Mouse (Mus musculus) heart, postnatal 25 days (tissue): ENCODE measurements around the gene Ppp2r5a. TPM values are rescaled to one million over a fixed set of nuclear protein-coding genes. Genes with fewer than 3 reads are reported as not detected.

Source experiments
- DNase-seq: peaks from one replicate; pipeline ENCODE4 v3.0.0; 2022; ENCODE audit warnings: low spot score
- intact Hi-C: fragments of 180-260 bp; cut with DNase I; formaldehyde crosslinking; loops from one replicate; pipeline ENCODE4 v1.15.1; 2025
- total RNA-seq, 2 experiments: library from RNA; stranded (reverse); gene quantifications; 2 replicates each; pipeline ENCODE4 v1.2.3; 2021

The Ppp2r5a gene
- total RNA-seq, 2 experiments from 2014 or later: 103 to 110 TPM

GRCm38 (mm10) chr1:191348592-191348991, 54.5 kb downstream of the Ppp2r5a start:
- intact Hi-C loops: no loop called here

GRCm38 (mm10) chr1:191347602-191348001, 55.5 kb downstream of the Ppp2r5a start:
- DNase-seq: no peak
- intact Hi-C loops: no loop called here

More at GRCm38 (mm10) chr1:191348592-191348991, 54.5 kb downstream of the Ppp2r5a start:
- no peak for DNase-seq

GRCm38 (mm10) chr1:191340530-191340929, 62.5 kb downstream of the Ppp2r5a start:
- DNase-seq: no peak
- intact Hi-C loops: no loop called here

- intact Hi-C loops: no loop called here
- no peak for DNase-seq
These were observed 63.2 kb downstream of the Ppp2r5a start for GRCm38 (mm10) chr1:191339876-191340275.

- intact Hi-C loops: no loop called here
- DNase-seq: no peak
These were observed 68.6 kb downstream of the Ppp2r5a start for GRCm38 (mm10) chr1:191334500-191334899.

- intact Hi-C loops: no loop called here
- no peak for DNase-seq
These were observed 72.7 kb downstream of the Ppp2r5a start for GRCm38 (mm10) chr1:191330356-191330755.

- intact Hi-C loops: loop anchor here (10.0 kb wide), 1 partner anchor 387 kb away; the partner anchor contains the start of gene Lpgat1
- DNase-seq: no peak
These were observed 75.0 kb downstream of the Ppp2r5a start for GRCm38 (mm10) chr1:191328019-191328441.

GRCm38 (mm10) chr1:191327258-191327657, 75.8 kb downstream of the Ppp2r5a start:
- DNase-seq: no peak

GRCm38 (mm10) chr1:191326233-191326882, 76.7 kb downstream of the Ppp2r5a start:
- intact Hi-C loops: loop anchor here (10.0 kb wide), 1 partner anchor 388 kb away; the partner anchor contains the start of gene Lpgat1
- DNase-seq: no peak

More at GRCm38 (mm10) chr1:191327258-191327657, 75.8 kb downstream of the Ppp2r5a start:
- intact Hi-C loops: loop anchor here (10.0 kb wide), 1 partner anchor 388 kb away; the partner anchor contains the start of gene Lpgat1

- intact Hi-C loops: loop anchor here (10.0 kb wide), 1 partner anchor 389 kb away; the partner anchor contains the start of gene Lpgat1
These were observed 77.3 kb downstream of the Ppp2r5a start, which contains the start of gene Tmem206 for GRCm38 (mm10) chr1:191325726-191326232. Tmem206 (plus strand) TSS chr1:191325912.

GRCm38 (mm10) chr1:191324733-191325590, 78.1 kb downstream of the Ppp2r5a start:
- DNase-seq: no peak
- intact Hi-C loops: loop anchor here (10.0 kb wide), 1 partner anchor 390 kb away; the partner anchor contains the start of gene Lpgat1

More at GRCm38 (mm10) chr1:191325726-191326232, 77.3 kb downstream of the Ppp2r5a start, which contains the start of gene Tmem206:
- DNase-seq: peak; percentile 90

GRCm38 (mm10) chr1:191323381-191323780, 79.7 kb downstream of the Ppp2r5a start:
- no peak for DNase-seq
- intact Hi-C loops: loop anchor here (10.0 kb wide), 1 partner anchor 391 kb away; the partner anchor contains the start of gene Lpgat1

- no peak for DNase-seq
- intact Hi-C loops: no loop called here
These were observed 84.4 kb downstream of the Ppp2r5a start for GRCm38 (mm10) chr1:191318686-191319085.

- intact Hi-C loops: no loop called here
These were observed 85.4 kb downstream of the Ppp2r5a start, which contains the start of gene Nenf for GRCm38 (mm10) chr1:191317591-191318196. Nenf (minus strand) TSS chr1:191318194.

GRCm38 (mm10) chr1:191316818-191317217, 86.3 kb downstream of the Ppp2r5a start:
- intact Hi-C loops: no loop called here

More at GRCm38 (mm10) chr1:191317591-191318196, 85.4 kb downstream of the Ppp2r5a start, which contains the start of gene Nenf:
- peak; percentile 72 for DNase-seq

GRCm38 (mm10) chr1:191313926-191314325, 89.1 kb downstream of the Ppp2r5a start:
- intact Hi-C loops: loop anchor here (5.0 kb wide), 3 partner anchors 38 to 503 kb away; no protein-coding TSS in a partner anchor
- DNase-seq: no peak

More at GRCm38 (mm10) chr1:191316818-191317217, 86.3 kb downstream of the Ppp2r5a start:
- DNase-seq: no peak

- no peak for DNase-seq
- intact Hi-C loops: loop anchor here (5.0 kb wide), 3 partner anchors 39 to 504 kb away; no protein-coding TSS in a partner anchor
These were observed 89.9 kb downstream of the Ppp2r5a start for GRCm38 (mm10) chr1:191313158-191313557.

GRCm38 (mm10) chr1:191312513-191312941, 90.5 kb downstream of the Ppp2r5a start:
- intact Hi-C loops: loop anchor here (1.0 to 5.0 kb wide), 4 partner anchors 40 to 505 kb away; no protein-coding TSS in a partner anchor
- DNase-seq: peak; percentile 72
